Mouse (Mus musculus): Measurements from ENCODE around the gene Eftud2. TPM values are rescaled to one million over a fixed set of nuclear protein-coding genes. Genes with fewer than 3 reads are reported as not detected.

Gene Eftud2
- polyA plus RNA-seq, 1 experiment from 2014 or later: 233 TPM

DNA sequence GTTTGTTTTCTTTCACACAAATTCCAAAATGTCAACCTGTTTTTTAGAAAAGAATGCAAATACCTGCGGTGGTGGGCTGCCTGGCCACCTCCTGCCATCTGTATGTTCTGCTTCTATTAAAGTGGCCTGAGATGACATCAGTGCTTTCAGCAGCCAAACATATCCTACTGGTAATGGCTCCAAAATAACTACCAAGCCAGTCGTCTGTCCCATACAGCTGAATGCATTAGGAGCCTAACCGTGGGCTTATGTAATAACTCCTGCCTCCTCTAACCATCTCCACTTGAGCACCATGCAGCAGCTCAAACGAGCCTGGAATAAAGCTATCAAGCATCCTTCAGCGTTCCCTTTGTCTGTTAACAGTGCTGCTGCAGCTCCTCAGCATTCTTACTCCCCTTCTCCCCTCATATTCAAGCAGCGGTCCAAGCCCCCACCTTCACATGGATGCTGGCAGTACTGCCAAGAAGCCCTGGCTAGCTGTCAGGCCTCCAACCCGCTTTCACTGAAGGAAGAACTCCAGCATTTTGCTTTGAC is 5.9 kb downstream of the Eftud2 start:
- H3K36me3 ChIP-seq: peaks cover 52% of the 10 kb centered on the region
- no peak overlapping the region for H3K27ac ChIP-seq
- ATAC-seq (ENCODE audit: insufficient number of reproducible peaks, insufficient read depth, low FRiP score, low TSS enrichment): no peak
- no peak overlapping the region for H3K9ac ChIP-seq
- no peaks in the 10 kb centered on the region for H3K9me3 ChIP-seq
- no peaks in the 10 kb centered on the region for H3K27me3 ChIP-seq
- peaks cover 7% of the 10 kb centered on the region for H3K4me1 ChIP-seq
- H3K4me3 ChIP-seq: no peak overlapping the region
- WGBS: 91% methylated on average over 7 of the region's 7 CpGs
- H3K4me2 ChIP-seq (replicated peaks): no peak overlapping the region

DNA sequence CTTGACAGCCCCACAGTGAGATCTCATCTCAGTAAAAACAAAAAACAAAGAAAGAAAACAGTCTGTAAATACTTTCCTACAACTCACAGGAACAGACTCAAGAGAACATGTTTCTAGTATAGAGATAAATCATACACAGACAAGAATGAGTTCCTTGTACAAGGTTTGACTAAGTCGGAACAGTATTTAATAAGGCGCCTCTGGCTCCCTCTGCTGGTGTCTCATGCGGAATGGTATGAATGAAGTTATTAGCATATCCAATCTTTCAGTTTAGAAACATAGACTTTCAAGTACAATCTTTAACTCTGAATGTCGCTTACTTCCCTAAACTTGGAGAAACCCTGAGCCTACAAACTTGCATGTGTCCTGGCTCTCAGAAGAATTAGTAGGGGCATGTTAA is 16.5 kb downstream of the Eftud2 start:
- Histone ChIP-seq H3K27me3 (no peaks in the 10 kb centered on the region), H3K36me3 (peaks cover 92% of the 10 kb centered on the region), H3K4me1 (no peaks in the 10 kb centered on the region), H3K4me2 (replicated peaks) (no peak overlapping the region), H3K27ac (no peak overlapping the region), H3K4me3 (no peak overlapping the region), H3K9me3 (no peaks in the 10 kb centered on the region), H3K9ac (no peak overlapping the region)
- WGBS: 48% methylated on average over 4 of the region's 4 CpGs
- ATAC-seq (ENCODE audit: insufficient number of reproducible peaks, insufficient read depth, low FRiP score, low TSS enrichment): no peak

DNA sequence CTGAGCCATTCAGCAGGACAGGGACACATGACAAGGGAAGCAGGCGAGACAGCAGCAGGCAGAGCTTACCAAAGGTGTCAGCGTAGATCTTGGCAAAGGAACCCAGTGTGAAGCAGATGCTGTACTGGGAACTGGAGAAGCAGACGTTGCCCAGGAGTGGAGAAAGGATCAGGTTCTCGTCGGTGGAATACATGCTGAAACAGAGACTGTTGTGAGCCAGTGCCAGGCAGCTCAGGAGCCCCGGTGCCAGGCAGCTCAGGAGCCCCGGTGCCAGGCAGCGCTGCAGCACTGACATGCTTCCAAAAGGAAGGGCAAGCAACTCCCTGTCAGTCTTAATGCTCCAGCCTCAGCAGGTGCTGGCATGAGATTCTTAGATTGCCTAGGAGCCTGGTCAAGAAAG is 20.9 kb downstream of the Eftud2 start:
- H3K36me3 ChIP-seq: peaks cover 73% of the 10 kb centered on the region
- 92% methylated on average over 8 of the region's 8 CpGs for WGBS

DNA sequence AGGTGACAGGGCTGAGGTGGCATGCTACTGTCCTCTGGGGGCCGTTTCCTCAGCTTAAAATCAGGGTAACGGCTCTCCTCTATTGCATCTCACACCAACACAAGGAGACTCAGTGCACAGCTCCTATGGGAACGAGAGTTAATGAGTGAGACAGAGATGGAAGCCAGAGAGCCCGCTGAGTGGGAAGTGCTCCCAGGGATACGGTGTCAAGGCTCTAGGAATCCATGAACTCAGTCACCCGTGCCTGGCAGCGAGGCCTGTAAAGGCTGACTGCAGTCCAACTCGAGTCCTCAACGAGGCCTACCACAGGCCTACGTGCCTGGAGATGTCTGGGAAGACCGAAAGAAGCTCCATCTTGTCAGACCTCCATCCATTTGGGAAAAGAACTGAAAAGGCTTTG is 21.8 kb downstream of the Eftud2 start:
- Histone ChIP-seq H3K4me3 (no peak overlapping the region), H3K36me3 (peaks cover 76% of the 10 kb centered on the region), H3K9me3 (no peaks in the 10 kb centered on the region), H3K27ac (no peak overlapping the region), H3K4me1 (peaks cover 13% of the 10 kb centered on the region), H3K4me2 (replicated peaks) (no peak overlapping the region), H3K9ac (no peak overlapping the region), H3K27me3 (no peaks in the 10 kb centered on the region)
- ATAC-seq (ENCODE audit: insufficient number of reproducible peaks, insufficient read depth, low FRiP score, low TSS enrichment): no peak
- WGBS: 90% methylated on average over 11 of the region's 11 CpGs

More for the DNA sequence above, 20.9 kb downstream of the Eftud2 start:
- Histone ChIP-seq H3K4me2 (replicated peaks) (no peak overlapping the region), H3K9me3 (no peaks in the 10 kb centered on the region), H3K27me3 (no peaks in the 10 kb centered on the region), H3K9ac (no peak overlapping the region), H3K4me1 (peaks cover 13% of the 10 kb centered on the region), H3K27ac (no peak overlapping the region), H3K4me3 (no peak overlapping the region)
- ATAC-seq (ENCODE audit: insufficient number of reproducible peaks, insufficient read depth, low FRiP score, low TSS enrichment): no peak

DNA sequence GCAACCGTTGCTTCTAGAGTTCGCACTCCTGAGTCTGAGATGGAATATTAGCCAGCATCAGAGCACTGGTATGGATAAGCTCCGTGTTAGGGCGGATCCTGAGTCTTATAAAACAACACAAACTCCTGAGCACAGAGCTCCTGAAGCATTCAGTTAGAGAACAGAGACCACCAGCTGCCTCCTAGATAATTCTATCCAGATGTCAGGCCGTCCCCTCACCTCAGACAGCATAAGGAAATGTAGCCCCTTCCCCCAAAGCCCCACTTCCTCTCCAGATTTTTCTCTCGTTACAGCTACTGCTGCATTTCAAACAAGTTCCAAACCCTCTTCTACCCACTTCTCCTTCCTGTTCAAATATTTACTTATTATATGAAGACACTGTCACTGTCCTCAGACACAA is 24.8 kb downstream of the Eftud2 start:
- Histone ChIP-seq H3K4me3 (no peak overlapping the region), H3K4me2 (replicated peaks) (no peak overlapping the region), H3K36me3 (peaks cover 75% of the 10 kb centered on the region), H3K27ac (peak overlapping the region; percentile 70; the same call in 1 of the 2 replicates), H3K27me3 (no peaks in the 10 kb centered on the region), H3K9me3 (no peaks in the 10 kb centered on the region), H3K4me1 (peaks cover 13% of the 10 kb centered on the region), H3K9ac (no peak overlapping the region)
- no peak for ATAC-seq (ENCODE audit: insufficient number of reproducible peaks, insufficient read depth, low FRiP score, low TSS enrichment)
- WGBS: 25% methylated on average over 6 of the region's 6 CpGs

DNA sequence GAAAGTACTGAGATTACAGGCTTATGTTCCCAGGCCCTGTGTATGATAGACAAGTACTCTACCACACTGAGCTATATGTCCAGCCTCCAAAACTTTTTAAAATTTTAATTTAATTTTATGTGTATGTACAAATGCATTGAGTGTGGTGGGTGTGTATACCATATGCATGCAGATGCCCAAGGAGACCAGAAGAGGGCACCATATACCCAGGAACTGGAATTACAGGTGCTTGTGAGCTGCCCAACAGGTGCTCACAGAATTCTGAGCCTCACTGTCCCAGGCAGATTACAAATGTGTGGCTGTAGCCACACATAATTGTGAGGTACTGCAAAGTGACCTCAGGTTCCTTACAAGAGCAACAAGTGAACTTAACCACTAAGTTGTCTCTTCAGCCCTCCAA is 27.0 kb downstream of the Eftud2 start:
- H3K27ac ChIP-seq: no peak overlapping the region
- no peak overlapping the region for H3K4me3 ChIP-seq
- no peaks in the 10 kb centered on the region for H3K9me3 ChIP-seq
- no peaks in the 10 kb centered on the region for H3K27me3 ChIP-seq
- H3K36me3 ChIP-seq: peaks cover 75% of the 10 kb centered on the region
- no peak overlapping the region for H3K9ac ChIP-seq
- ATAC-seq (ENCODE audit: insufficient number of reproducible peaks, insufficient read depth, low FRiP score, low TSS enrichment): no peak
- no peak overlapping the region for H3K4me2 ChIP-seq (replicated peaks)
- H3K4me1 ChIP-seq: peaks cover 13% of the 10 kb centered on the region

DNA sequence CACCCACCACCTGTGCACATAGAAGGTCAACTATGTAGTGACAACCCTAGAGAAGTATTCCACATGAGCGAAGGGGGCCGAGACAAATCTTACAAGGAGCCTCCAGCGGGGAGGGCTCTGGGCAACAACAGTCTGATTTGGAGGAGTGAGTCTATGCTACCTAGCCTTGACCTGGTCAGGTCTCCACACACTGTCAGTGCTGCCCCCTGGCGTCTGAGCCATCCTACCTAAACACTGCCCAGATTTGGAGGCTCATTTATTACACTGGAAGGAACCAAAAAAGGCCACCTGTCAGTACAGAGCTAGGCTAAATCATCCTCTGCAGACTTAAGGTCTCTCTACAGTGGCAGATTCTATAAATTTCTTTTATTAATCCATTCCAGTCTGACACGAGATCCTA is 28.9 kb downstream of the Eftud2 start:
- Histone ChIP-seq H3K27me3 (no peaks in the 10 kb centered on the region), H3K27ac (no peak overlapping the region), H3K36me3 (peaks cover 80% of the 10 kb centered on the region), H3K4me1 (peaks cover 13% of the 10 kb centered on the region), H3K9ac (no peak overlapping the region), H3K4me2 (replicated peaks) (no peak overlapping the region), H3K9me3 (no peaks in the 10 kb centered on the region), H3K4me3 (no peak overlapping the region)
- WGBS: 69% methylated on average over 5 of the region's 5 CpGs
- no peak for ATAC-seq (ENCODE audit: insufficient number of reproducible peaks, insufficient read depth, low FRiP score, low TSS enrichment)

DNA sequence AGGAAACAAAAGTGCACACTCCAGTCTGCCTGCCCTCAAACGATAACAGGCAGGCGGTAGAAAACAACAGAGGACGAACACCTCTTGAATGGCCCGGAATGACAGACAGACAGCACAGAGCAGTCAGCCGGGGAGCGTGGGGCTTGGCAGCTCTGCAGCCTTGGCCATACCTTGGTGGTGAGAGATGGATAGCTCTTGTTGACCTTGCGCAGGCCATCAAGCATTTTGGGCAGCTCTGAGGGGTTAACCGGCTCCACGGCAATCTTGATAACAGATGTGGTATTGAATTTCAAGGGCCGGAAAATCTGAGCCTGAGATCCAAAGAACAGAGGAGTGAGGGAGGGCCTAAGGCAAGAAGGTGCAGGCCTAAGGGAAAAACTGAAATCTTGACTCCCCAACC is 34.9 kb downstream of the Eftud2 start:
- no peak for ATAC-seq (ENCODE audit: insufficient number of reproducible peaks, insufficient read depth, low FRiP score, low TSS enrichment)

DNA sequence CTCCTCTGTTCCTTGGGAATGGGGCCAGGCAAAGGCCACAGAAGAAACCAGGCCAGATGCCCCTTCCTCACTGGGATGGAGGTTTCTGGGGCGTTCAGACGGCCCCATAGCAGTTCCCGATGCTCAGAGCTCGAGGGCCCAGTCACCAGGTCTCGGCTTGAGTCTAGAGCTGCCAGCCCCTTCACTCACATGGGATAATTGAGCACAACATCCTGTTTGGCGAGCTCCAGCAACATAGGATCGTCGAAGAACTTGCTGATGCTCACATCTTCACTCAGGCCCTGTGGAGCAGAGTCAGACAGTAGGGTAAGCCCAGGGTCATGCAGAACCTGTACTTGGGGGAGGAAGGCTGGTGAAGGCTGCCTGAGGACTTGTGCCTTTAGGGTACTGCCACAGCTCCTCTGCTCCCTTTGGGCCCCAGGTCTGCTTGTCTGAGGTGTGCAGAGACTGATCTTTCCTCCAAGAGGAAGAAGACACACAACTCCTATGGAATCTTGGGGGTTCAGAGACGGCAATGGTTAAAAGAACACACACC is 42.1 kb downstream of the Eftud2 start:
- H3K9ac ChIP-seq: no peak overlapping the region
- WGBS: 85% methylated on average over 9 of the region's 9 CpGs
- H3K36me3 ChIP-seq: peaks cover 74% of the 10 kb centered on the region
- H3K27me3 ChIP-seq: no peaks in the 10 kb centered on the region
- no peak overlapping the region for H3K27ac ChIP-seq
- no peak overlapping the region for H3K4me2 ChIP-seq (replicated peaks)
- no peak overlapping the region for H3K4me3 ChIP-seq
- ATAC-seq (ENCODE audit: insufficient number of reproducible peaks, insufficient read depth, low FRiP score, low TSS enrichment): no peak
- H3K9me3 ChIP-seq: no peaks in the 10 kb centered on the region
- H3K4me1 ChIP-seq: no peaks in the 10 kb centered on the region

More for the DNA sequence above, 34.9 kb downstream of the Eftud2 start:
- Histone ChIP-seq H3K4me2 (replicated peaks) (no peak overlapping the region), H3K27me3 (no peaks in the 10 kb centered on the region), H3K27ac (no peak overlapping the region), H3K9me3 (no peaks in the 10 kb centered on the region), H3K9ac (no peak overlapping the region), H3K4me3 (no peak overlapping the region), H3K36me3 (peaks cover 99% of the 10 kb centered on the region), H3K4me1 (no peaks in the 10 kb centered on the region)
- 70% methylated on average over 10 of the region's 10 CpGs for WGBS

DNA sequence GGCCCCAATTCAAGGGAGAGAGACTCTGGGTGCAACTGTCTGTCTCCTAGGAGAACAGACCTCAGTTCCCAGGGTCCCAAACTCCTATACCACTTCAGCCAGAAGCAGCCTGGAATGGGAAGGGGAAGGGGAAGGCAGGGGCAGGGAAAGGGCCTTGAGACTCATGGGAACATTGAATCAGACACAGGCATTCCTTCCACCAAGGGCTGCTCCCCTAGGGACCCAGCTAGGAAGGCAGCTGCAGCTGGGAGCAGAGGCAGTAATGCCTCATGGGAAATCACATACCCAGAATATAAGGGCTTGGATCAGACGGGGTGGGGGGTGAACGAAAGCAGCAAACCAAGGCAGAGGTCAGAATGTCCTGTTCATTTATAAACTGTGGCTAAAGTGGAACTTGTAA is 42.7 kb downstream of the Eftud2 start:
- Histone ChIP-seq H3K9ac (no peak overlapping the region), H3K36me3 (peaks cover 68% of the 10 kb centered on the region)
- no peak for ATAC-seq (ENCODE audit: insufficient number of reproducible peaks, insufficient read depth, low FRiP score, low TSS enrichment)

DNA sequence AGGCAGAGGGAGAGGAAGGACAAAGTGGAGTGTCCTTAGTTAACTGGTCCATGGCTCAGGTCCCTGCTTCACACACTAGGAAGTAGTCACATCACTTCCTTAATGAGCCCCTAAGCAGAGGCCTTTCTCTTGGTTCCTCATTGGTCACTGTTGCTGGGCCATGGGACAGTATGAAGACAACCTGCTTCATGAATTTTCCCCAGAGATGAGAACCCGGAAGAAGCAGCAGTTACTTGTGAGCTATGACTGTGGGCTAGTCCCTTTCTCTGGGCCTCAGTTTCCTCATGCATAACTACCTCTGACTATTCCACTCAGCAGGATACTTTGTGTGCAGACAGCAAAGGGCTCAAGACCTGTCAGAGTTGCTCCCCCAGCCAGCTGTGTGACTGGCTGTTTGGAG is 43.4 kb downstream of the Eftud2 start:
- Histone ChIP-seq H3K4me2 (replicated peaks) (no peak overlapping the region), H3K27ac (no peak overlapping the region), H3K4me3 (no peak overlapping the region), H3K4me1 (peaks cover 4% of the 10 kb centered on the region; the same call in 1 of the 2 replicates), H3K27me3 (no peaks in the 10 kb centered on the region), H3K9ac (no peak overlapping the region), H3K36me3 (peaks cover 61% of the 10 kb centered on the region), H3K9me3 (no peaks in the 10 kb centered on the region)
- no peak for ATAC-seq (ENCODE audit: insufficient number of reproducible peaks, insufficient read depth, low FRiP score, low TSS enrichment)
- WGBS: 87% methylated on average over 1 of the region's 1 CpGs

More for the DNA sequence above, 42.7 kb downstream of the Eftud2 start:
- no peak overlapping the region for H3K4me2 ChIP-seq (replicated peaks)
- H3K27ac ChIP-seq: no peak overlapping the region
- no peaks in the 10 kb centered on the region for H3K27me3 ChIP-seq
- 89% methylated on average over 2 of the region's 2 CpGs for WGBS
- no peaks in the 10 kb centered on the region for H3K9me3 ChIP-seq
- H3K4me1 ChIP-seq: no peaks in the 10 kb centered on the region; the same call in 1 of the 2 replicates
- H3K4me3 ChIP-seq: no peak overlapping the region

DNA sequence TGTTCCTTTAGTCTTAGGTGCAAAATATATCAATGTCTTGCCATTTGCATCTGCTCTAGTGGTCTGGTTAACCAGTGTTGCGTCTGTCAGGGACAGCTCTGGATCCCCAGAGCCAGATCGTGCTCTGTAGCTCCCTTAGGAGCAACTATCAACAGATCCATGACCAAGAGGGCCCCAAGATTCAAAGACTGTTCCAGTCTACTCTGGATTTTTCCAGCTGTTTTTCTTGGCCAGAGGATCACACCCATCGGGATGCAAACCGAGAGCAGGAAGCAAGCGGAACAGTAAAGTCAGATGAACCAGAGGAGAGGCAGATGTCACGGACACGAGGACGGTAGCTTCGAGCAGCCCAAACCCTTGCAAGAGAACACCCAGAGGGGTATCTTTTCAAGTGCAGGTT is 44.6 kb downstream of the Eftud2 start:
- H3K27me3 ChIP-seq: no peaks in the 10 kb centered on the region

More for the DNA sequence above, 44.6 kb downstream of the Eftud2 start:
- WGBS: 87% methylated on average over 9 of the region's 9 CpGs
- peaks cover 48% of the 10 kb centered on the region for H3K36me3 ChIP-seq
- H3K4me3 ChIP-seq: no peak overlapping the region
- peaks cover 4% of the 10 kb centered on the region; the same call in 1 of the 2 replicates for H3K4me1 ChIP-seq
- H3K27ac ChIP-seq: no peak overlapping the region
- ATAC-seq (ENCODE audit: insufficient number of reproducible peaks, insufficient read depth, low FRiP score, low TSS enrichment): no peak
- no peak overlapping the region for H3K4me2 ChIP-seq (replicated peaks)
- H3K9me3 ChIP-seq: no peaks in the 10 kb centered on the region
- H3K9ac ChIP-seq: no peak overlapping the region

Data from embryonic facial prominence, embryonic 12.5 days (tissue).